Mouse (Mus musculus) heart, embryonic 16.5 days (tissue): Measurements from ENCODE around the gene Alox5ap. TPM values are rescaled to one million over a fixed set of nuclear protein-coding genes. Genes with fewer than 3 reads are reported as not detected.

Experiments used
- ATAC-seq: fragments of 200-750 bp; cut with Nextera tagmentation; replicated peaks from 2 replicates; pipeline ENCODE4 v1.8.0; 2017; ENCODE audit warnings: moderate number of reproducible peaks; ENCODE audit not compliant: insufficient read depth, low FRiP score; ENCODE audit errors: extremely low read depth
- H3K27ac ChIP-seq: fragments of 300-500 bp; sonication (generic); 2 replicates; pipeline ENCODE4 v1.5.1; 2014; ENCODE audit warnings: mild to moderate bottlenecking, low read length, control low read depth, moderate library complexity
- H3K27me3 ChIP-seq: fragments of 300-500 bp; sonication (generic); 2 replicates; pipeline ENCODE4 v1.6.1; 2014; ENCODE audit warnings: low read length, mixed read lengths; ENCODE audit not compliant: control insufficient read depth, insufficient read depth
- H3K36me3 ChIP-seq: fragments of 300-500 bp; sonication (generic); 2 replicates; pipeline ENCODE4 v1.6.1; 2014; ENCODE audit not compliant: control insufficient read depth, insufficient read depth
- H3K4me1 ChIP-seq: fragments of 300-500 bp; sonication (generic); 2 replicates; pipeline ENCODE4 v1.6.1; 2014; ENCODE audit warnings: low read length, mixed read lengths; ENCODE audit not compliant: control insufficient read depth, insufficient read depth
- H3K4me2 ChIP-seq: fragments of 300-500 bp; sonication (generic); 2 replicates; pipeline ENCODE4 v1.6.1; 2014; ENCODE audit warnings: low read depth, mild to moderate bottlenecking, control low read depth, low read length
- H3K4me3 ChIP-seq: fragments of 300-500 bp; sonication (generic); 2 replicates; pipeline ENCODE4 v1.5.1; 2014; ENCODE audit warnings: mild to moderate bottlenecking, control low read depth, low read length
- H3K9ac ChIP-seq: fragments of 300-500 bp; sonication (generic); 2 replicates; pipeline ENCODE4 v1.6.1; 2014; ENCODE audit warnings: low read length, control low read depth
- H3K9me3 ChIP-seq: fragments of 300-500 bp; sonication (generic); replicated peaks from 2 replicates; pipeline ENCODE4 v1.6.1; 2016; ENCODE audit warnings: low read length; ENCODE audit not compliant: control insufficient read depth
- WGBS: fragments of 180-500 bp; shearing (Covaris S2); extraction: QIAGEN DNeasy Blood & Tissue Kit; methylation state at CpG from one replicate; pipeline ENCODE4 v1.1.7; 2014; 5-methylcytosine and 5-hydroxymethylcytosine counted together
- polyA plus RNA-seq: library from polyadenylated mRNA; unstranded; fragments of >200 nt; fragmentation: Nextera tagmentation; extraction: Ambion mirVana; gene quantifications from 2 replicates; pipeline ENCODE4 v1.2.1, GENCODE M21; 2015

Alox5ap gene
- polyA plus RNA-seq, 1 experiment from 2014 or later = 11.9 TPM

GRCm38 (mm10) chr5:149271291-149271690, 6.7 kb downstream of the Alox5ap start:
- Histone ChIP-seq H3K4me1 (no peaks in the 10 kb centered on the region), H3K9me3 (peaks cover 9% of the 10 kb centered on the region), H3K27me3 (no peaks in the 10 kb centered on the region), H3K9ac (no peak overlapping the region), H3K36me3 (no peaks in the 10 kb centered on the region), H3K4me2 (no peak overlapping the region), H3K4me3 (no peak overlapping the region), H3K27ac (no peak overlapping the region)
- no peak for ATAC-seq
- WGBS = 92% methylated on average over 3 of the region's 3 CpGs

GRCm38 (mm10) chr5:149272535-149272934, 8.0 kb downstream of the Alox5ap start:
- H3K4me1 ChIP-seq = no peaks in the 10 kb centered on the region
- H3K36me3 ChIP-seq = no peaks in the 10 kb centered on the region
- ATAC-seq = no peak
- peaks cover 9% of the 10 kb centered on the region for H3K9me3 ChIP-seq
- no peaks in the 10 kb centered on the region for H3K27me3 ChIP-seq
- H3K27ac ChIP-seq = no peak overlapping the region
- H3K4me3 ChIP-seq = no peak overlapping the region
- H3K9ac ChIP-seq = no peak overlapping the region
- H3K4me2 ChIP-seq = no peak overlapping the region
- 57% methylated on average over 4 of the region's 4 CpGs for WGBS

- Histone ChIP-seq H3K9me3 (peaks cover 9% of the 10 kb centered on the region), H3K4me3 (no peak overlapping the region), H3K4me1 (no peaks in the 10 kb centered on the region), H3K36me3 (no peaks in the 10 kb centered on the region), H3K4me2 (no peak overlapping the region), H3K27ac (no peak overlapping the region), H3K27me3 (no peaks in the 10 kb centered on the region), H3K9ac (no peak overlapping the region)
- 79% methylated on average over 15 of the region's 15 CpGs for WGBS
- ATAC-seq = no peak
Observed at GRCm38 (mm10) chr5:149274390-149275104, 10.0 kb downstream of the Alox5ap start.

GRCm38 (mm10) chr5:149275105-149275494, 10.5 kb downstream of the Alox5ap start:
- Histone ChIP-seq H3K36me3 (no peaks in the 10 kb centered on the region), H3K4me3 (no peak overlapping the region), H3K27ac (no peak overlapping the region), H3K4me2 (no peak overlapping the region), H3K4me1 (0 out of 2 replicates have a peak, but pooled peaks cover 3% of the 10 kb centered on the region), H3K9me3 (peaks cover 9% of the 10 kb centered on the region), H3K27me3 (no peaks in the 10 kb centered on the region), H3K9ac (no peak overlapping the region)
- no peak for ATAC-seq
- 83% methylated on average over 1 of the region's 1 CpGs for WGBS

GRCm38 (mm10) chr5:149277529-149277928, 13.0 kb downstream of the Alox5ap start:
- Histone ChIP-seq H3K36me3 (no peaks in the 10 kb centered on the region), H3K4me1 (0 out of 2 replicates have a peak, but pooled peaks cover 3% of the 10 kb centered on the region), H3K9me3 (peaks cover 10% of the 10 kb centered on the region), H3K27me3 (no peaks in the 10 kb centered on the region), H3K4me2 (no peak overlapping the region), H3K4me3 (no peak overlapping the region), H3K27ac (no peak overlapping the region), H3K9ac (no peak overlapping the region)
- no peak for ATAC-seq
- 83% methylated on average over 5 of the region's 5 CpGs for WGBS

GRCm38 (mm10) chr5:149279273-149279844, 14.8 kb downstream of the Alox5ap start:
- 23% methylated on average over 22 of the region's 22 CpGs for WGBS
- Histone ChIP-seq H3K9me3 (peaks cover 15% of the 10 kb centered on the region), H3K27ac (peak overlapping the region; percentile 58), H3K4me2 (peak overlapping the region; percentile 51), H3K36me3 (no peaks in the 10 kb centered on the region), H3K4me1 (0 out of 2 replicates have a peak, but pooled peaks cover 3% of the 10 kb centered on the region), H3K9ac (peak overlapping the region; percentile 39), H3K27me3 (no peaks in the 10 kb centered on the region), H3K4me3 (peak overlapping the region; percentile 31)
- peak; percentile 83 for ATAC-seq

- Histone ChIP-seq H3K27me3 (no peaks in the 10 kb centered on the region), H3K4me3 (no peak overlapping the region)
- 87% methylated on average over 2 of the region's 2 CpGs for WGBS
Observed at GRCm38 (mm10) chr5:149283009-149283408, 18.4 kb downstream of the Alox5ap start.

GRCm38 (mm10) chr5:149283821-149284220, 19.3 kb downstream of the Alox5ap start:
- H3K4me2 ChIP-seq = no peak overlapping the region
- no peak for ATAC-seq
- no peaks in the 10 kb centered on the region for H3K36me3 ChIP-seq
- no peak overlapping the region for H3K27ac ChIP-seq
- 0 out of 2 replicates have a peak, but pooled peaks cover 6% of the 10 kb centered on the region for H3K4me1 ChIP-seq
- peaks cover 9% of the 10 kb centered on the region for H3K9me3 ChIP-seq
- no peak overlapping the region for H3K4me3 ChIP-seq
- H3K27me3 ChIP-seq = no peaks in the 10 kb centered on the region
- H3K9ac ChIP-seq = no peak overlapping the region

More at GRCm38 (mm10) chr5:149283009-149283408, 18.4 kb downstream of the Alox5ap start:
- Histone ChIP-seq H3K4me2 (no peak overlapping the region), H3K9ac (no peak overlapping the region), H3K36me3 (no peaks in the 10 kb centered on the region), H3K9me3 (peaks cover 9% of the 10 kb centered on the region), H3K4me1 (0 out of 2 replicates have a peak, but pooled peaks cover 6% of the 10 kb centered on the region), H3K27ac (no peak overlapping the region)
- ATAC-seq = no peak

- H3K4me3 ChIP-seq = no peak overlapping the region
- no peaks in the 10 kb centered on the region for H3K27me3 ChIP-seq
- H3K27ac ChIP-seq = no peak overlapping the region
- H3K4me2 ChIP-seq = no peak overlapping the region
- WGBS = 46% methylated on average over 7 of the region's 7 CpGs
- 0 out of 2 replicates have a peak, but pooled peaks cover 3% of the 10 kb centered on the region for H3K4me1 ChIP-seq
- ATAC-seq = no peak
- no peak overlapping the region for H3K9ac ChIP-seq
- no peaks in the 10 kb centered on the region for H3K36me3 ChIP-seq
- peaks cover 9% of the 10 kb centered on the region for H3K9me3 ChIP-seq
Observed at GRCm38 (mm10) chr5:149286021-149286420, 21.5 kb downstream of the Alox5ap start.
